Mouse (Mus musculus) MEL (cell line): ENCODE measurements around the gene Hdac4. TPM values are rescaled to one million over a fixed set of nuclear protein-coding genes. Genes with fewer than 3 reads are reported as not detected.

ENCODE experiments used
- DNase-seq: peaks from one replicate; pipeline ENCODE4 v3.0.0; 2011; ENCODE audit warnings: low read depth, low spot score
- H3K27ac ChIP-seq: 2 replicates; pipeline ENCODE4 v1.5.1; 2012; ENCODE audit warnings: low read depth, mild to moderate bottlenecking, control low read depth, low read length, moderate library complexity; ENCODE audit not compliant: control insufficient read depth
- H3K27me3 ChIP-seq, 2 experiments: fragments of 150-350 bp in 1 of 2; sonication (generic) in 1 of 2; 2 replicates each; pipeline ENCODE4 v1.6.1; 2012; ENCODE audit warnings: low read length in 2 of 2, mild to moderate bottlenecking in 2 of 2, improper control_type of control experiment in 1 of 2, moderate library complexity in 1 of 2; ENCODE audit not compliant: insufficient read depth in 2 of 2, control insufficient read depth in 1 of 2
- H3K36me3 ChIP-seq, 2 experiments: 2 replicates each; pipeline ENCODE4 v1.6.1; 2012 to 2014; ENCODE audit warnings: low read length in 2 of 2, improper control_type of control experiment in 1 of 2, inconsistent platforms in 1 of 2, mild to moderate bottlenecking in 1 of 2; ENCODE audit not compliant: insufficient read depth in 2 of 2, control insufficient read depth in 1 of 2
- H3K4me1 ChIP-seq, 2 experiments: fragments of 150-350 bp in 1 of 2; sonication (generic) in 1 of 2; 2 replicates each; pipeline ENCODE4 v1.6.1; 2012; ENCODE audit warnings: low read length in 2 of 2, improper control_type of control experiment in 1 of 2, mild to moderate bottlenecking in 1 of 2; ENCODE audit not compliant: insufficient read depth in 2 of 2, control insufficient read depth in 1 of 2
- H3K4me3 ChIP-seq, 2 experiments: fragments of 150-350 bp in 1 of 2; sonication (generic) in 1 of 2; 2 replicates each; pipeline ENCODE4 v1.5.1; 2012; ENCODE audit warnings: low read depth in 2 of 2, low read length in 2 of 2, mild to moderate bottlenecking in 2 of 2, moderate library complexity in 2 of 2, control low read depth in 1 of 2, improper control_type of control experiment in 1 of 2; ENCODE audit not compliant: control insufficient read depth in 1 of 2, insufficient read depth in 1 of 2
- H3K79me2 ChIP-seq: 2 replicates; pipeline ENCODE4 v1.6.1; 2012; ENCODE audit warnings: mild to moderate bottlenecking, low read length, moderate library complexity; ENCODE audit not compliant: control insufficient read depth, poor library complexity, insufficient read depth
- H3K9ac ChIP-seq: 2 replicates; pipeline ENCODE4 v1.6.1; 2012; ENCODE audit warnings: low read depth, mild to moderate bottlenecking, control low read depth, low read length, moderate library complexity; ENCODE audit not compliant: control insufficient read depth, poor library complexity, severe bottlenecking
- H3K9me3 ChIP-seq: fragments of 150-350 bp; sonication (generic); replicated peaks from 2 replicates; pipeline ENCODE4 v1.6.1; 2012; ENCODE audit warnings: mild to moderate bottlenecking, low read length, improper control_type of control experiment, moderate library complexity; ENCODE audit not compliant: insufficient read depth
- BHLHE40 ChIP-seq: IDR thresholded peaks from 2 replicates; pipeline ENCODE4 v1.6.1; 2012; ENCODE audit warnings: low read depth, mild to moderate bottlenecking, inconsistent platforms, low read length, improper control_type of control experiment, borderline replicate concordance
- CHD2 ChIP-seq: IDR thresholded peaks from 2 replicates; pipeline ENCODE4 v1.6.1; 2011; ENCODE audit warnings: low read length, improper control_type of control experiment
- EP300 ChIP-seq, 2 experiments: IDR thresholded peaks; 2 replicates each; pipeline ENCODE4 v1.6.1; 2011; ENCODE audit warnings: improper control_type of control experiment in 2 of 2, low read length in 2 of 2, low read depth in 1 of 2, mild to moderate bottlenecking in 1 of 2
- ETS1 ChIP-seq: IDR thresholded peaks from 2 replicates; pipeline ENCODE4 v1.6.1; 2012; ENCODE audit warnings: low read depth, mild to moderate bottlenecking, inconsistent platforms, low read length, improper control_type of control experiment, moderate library complexity
- GABPA ChIP-seq: IDR thresholded peaks from 2 replicates; pipeline ENCODE4 v1.6.1; 2012; ENCODE audit warnings: low read depth, mild to moderate bottlenecking, inconsistent platforms, low read length, improper control_type of control experiment, moderate library complexity
- GATA1 ChIP-seq: IDR thresholded peaks from 2 replicates; pipeline ENCODE4 v1.6.1; 2011; ENCODE audit warnings: low read depth, low read length, improper control_type of control experiment
- HCFC1 ChIP-seq: IDR thresholded peaks from 2 replicates; pipeline ENCODE4 v1.6.1; 2012; ENCODE audit warnings: low read depth, mild to moderate bottlenecking, inconsistent platforms, low read length, improper control_type of control experiment, moderate library complexity
- JUND ChIP-seq: IDR thresholded peaks from 2 replicates; pipeline ENCODE4 v1.6.1; 2011; ENCODE audit warnings: low read depth, mild to moderate bottlenecking, improper control_type of control experiment, low read length
- MAFK ChIP-seq: IDR thresholded peaks from 2 replicates; pipeline ENCODE4 v1.6.1; 2011; ENCODE audit warnings: low read depth, mild to moderate bottlenecking, low read length, improper control_type of control experiment, borderline replicate concordance
- MYB ChIP-seq: IDR thresholded peaks from 2 replicates; pipeline ENCODE4 v1.6.1; 2011; ENCODE audit warnings: mild to moderate bottlenecking, low read depth, low read length, improper control_type of control experiment
- MYC ChIP-seq: IDR thresholded peaks from 2 replicates; pipeline ENCODE4 v1.6.1; 2011; ENCODE audit warnings: low read depth, mild to moderate bottlenecking, low read length, improper control_type of control experiment, moderate library complexity
- NELFE ChIP-seq: IDR thresholded peaks from 2 replicates; pipeline ENCODE4 v1.6.1; 2011; ENCODE audit warnings: low read depth, low read length, improper control_type of control experiment
- POLR2A ChIP-seq, 2 experiments: IDR thresholded peaks; 2 replicates each; pipeline ENCODE4 v1.6.1; 2011 to 2012; ENCODE audit warnings: low read length in 2 of 2, mild to moderate bottlenecking in 2 of 2, control low read depth in 1 of 2, improper control_type of control experiment in 1 of 2, low read depth in 1 of 2, moderate library complexity in 1 of 2; ENCODE audit not compliant: control insufficient read depth in 1 of 2, insufficient read depth in 1 of 2, poor library complexity in 1 of 2
- RCOR1 ChIP-seq: IDR thresholded peaks from 2 replicates; pipeline ENCODE4 v1.6.1; 2012; ENCODE audit warnings: low read depth, mild to moderate bottlenecking, inconsistent platforms, low read length, improper control_type of control experiment
- SIN3A ChIP-seq: IDR thresholded peaks from 2 replicates; pipeline ENCODE4 v1.6.1; 2012; ENCODE audit warnings: low read length, improper control_type of control experiment, inconsistent platforms
- TAL1 ChIP-seq: IDR thresholded peaks from 2 replicates; pipeline ENCODE4 v1.6.1; 2012; ENCODE audit warnings: mild to moderate bottlenecking, inconsistent platforms, low read length, moderate library complexity, mixed read lengths
- TBP ChIP-seq: IDR thresholded peaks from 2 replicates; pipeline ENCODE4 v1.8.0; 2011; ENCODE audit warnings: low read depth, low read length, improper control_type of control experiment
- TCF12 ChIP-seq: IDR thresholded peaks from 2 replicates; pipeline ENCODE4 v1.6.1; 2014; ENCODE audit warnings: low read depth, mild to moderate bottlenecking, inconsistent platforms, low read length, improper control_type of control experiment, moderate library complexity
- USF1 ChIP-seq: IDR thresholded peaks from 2 replicates; pipeline ENCODE4 v1.6.1; 2014; ENCODE audit warnings: low read depth, mild to moderate bottlenecking, inconsistent platforms, low read length, improper control_type of control experiment, moderate library complexity
- ZC3H11A ChIP-seq: IDR thresholded peaks from 2 replicates; pipeline ENCODE4 v1.6.1; 2012; ENCODE audit warnings: low read depth, mild to moderate bottlenecking, inconsistent platforms, low read length, improper control_type of control experiment
- polyA plus RNA-seq, 2 experiments: library from polyadenylated mRNA; stranded (reverse) in 1 of 2; unstranded in 1 of 2; fragments of >175 nt in 1 of 2; fragments of >200 nt in 1 of 2; gene quantifications; 2 replicates each; pipeline versions ENCODE4 v1.2.1 to v1.2.4; 2012; ENCODE audit warnings: low replicate concordance in 2 of 2, low read depth in 1 of 2; ENCODE audit not compliant: insufficient read length in 2 of 2, insufficient read depth in 1 of 2, missing spikeins in 1 of 2
- total RNA-seq: library from RNA; depleted of rRNA; stranded (reverse); fragments of 300-350 nt; gene quantifications from 2 replicates; pipeline ENCODE4 v1.2.3, GENCODE M21; 2012

Gene Hdac4
- total and polyA plus RNA-seq, 3 experiments = 11.0 to 19.5 (median 12.3) TPM

DNA sequence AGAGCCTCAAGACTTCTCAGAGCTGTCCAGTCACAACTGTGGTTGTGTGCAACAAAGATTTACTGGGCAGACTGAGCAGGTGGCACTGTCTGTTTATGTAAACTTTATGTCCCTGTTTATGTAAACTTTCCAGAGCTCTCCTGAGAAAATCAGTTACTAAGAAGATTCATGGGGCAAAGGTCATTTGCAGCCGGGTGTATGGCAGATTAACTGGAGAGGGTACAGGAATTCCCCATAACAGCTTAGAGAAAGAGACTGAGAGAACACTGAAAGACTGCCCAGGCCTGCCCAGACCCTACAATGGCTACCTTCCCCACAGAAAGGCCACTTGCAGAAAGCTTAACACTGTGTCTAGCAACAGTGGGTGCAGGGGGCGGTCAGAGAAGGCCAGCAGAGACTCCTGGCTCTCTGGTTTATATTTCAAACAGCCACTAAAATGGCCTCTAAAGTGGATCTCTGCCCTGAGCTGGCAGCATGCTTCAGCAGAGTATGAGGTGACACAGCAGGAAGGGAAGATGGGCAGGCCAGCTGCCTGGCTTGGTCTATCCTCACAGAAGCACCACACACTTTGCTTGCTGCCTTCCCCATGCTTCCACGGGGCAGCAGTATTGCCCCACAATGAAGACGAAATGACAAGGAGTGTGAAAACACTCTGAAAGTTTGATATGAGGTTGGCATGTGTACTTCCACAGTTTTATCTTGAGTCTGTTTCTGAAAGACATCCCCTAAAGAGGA is 179.4 kb downstream of the Hdac4 start:
- Histone ChIP-seq H3K9ac (no peak overlapping the region), H3K36me3 (peaks cover 0 to 2% of the 10 kb centered on the region in 2 experiments; a peak in 2 of 4 replicates), H3K9me3 (no peaks in the 10 kb centered on the region), H3K27me3 (no peaks in the 10 kb centered on the region), H3K4me1 (peaks cover 3% of the 10 kb centered on the region in 2 experiments; a peak in 2 of 4 replicates), H3K27ac (no peak overlapping the region), H3K4me3 (no peak overlapping the region), H3K79me2 (no peaks in the 10 kb centered on the region)
- DNase-seq = no peak
- no peak for TF ChIP-seq MYB
- no peak for TF ChIP-seq USF1
- no peak for TF ChIP-seq ZC3H11A
- no peak for TF ChIP-seq POLR2A (IDR thresholded peaks at IDR 0.05; ENCODE audit: control insufficient read depth in 1 of 2, insufficient read depth in 1 of 2, low read depth in 1 of 2, low read length in 2 of 2, poor library complexity in 1 of 2)
- TF ChIP-seq HCFC1 = no peak
- TF ChIP-seq MYC = no peak
- no peak for TF ChIP-seq ETS1
- TF ChIP-seq SIN3A = no peak
- TF ChIP-seq BHLHE40 = no peak
- TF ChIP-seq CHD2 = no peak
- no peak for TF ChIP-seq MAFK
- TF ChIP-seq TAL1 = no peak
- no peak for TF ChIP-seq JUND
- TF ChIP-seq TBP = no peak
- no peak for TF ChIP-seq GATA1

DNA sequence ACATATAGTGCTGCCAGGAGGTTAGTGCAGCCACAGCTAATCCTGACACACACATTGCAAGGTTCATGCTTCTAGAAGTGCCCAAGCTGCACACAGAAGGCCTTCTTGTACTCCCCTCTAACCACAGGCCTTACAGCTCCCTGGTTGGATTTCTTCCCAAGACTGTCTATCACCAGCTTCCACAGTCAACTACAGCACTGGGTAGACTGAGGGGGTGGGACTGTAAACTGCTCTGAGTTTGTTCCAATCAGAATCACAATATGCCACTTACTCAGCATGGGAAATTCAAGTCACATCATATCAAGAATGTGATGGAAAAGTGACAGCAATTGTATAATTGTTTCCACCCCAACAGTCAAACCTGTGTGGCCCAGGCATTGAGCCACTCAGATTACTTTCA is 180.2 kb downstream of the Hdac4 start:
- H3K4me1 ChIP-seq = peaks cover 3% of the 10 kb centered on the region in 2 experiments; a peak in 2 of 4 replicates
- H3K9me3 ChIP-seq = no peaks in the 10 kb centered on the region
- no peaks in the 10 kb centered on the region for H3K79me2 ChIP-seq
- H3K36me3 ChIP-seq = peaks cover 0 to 2% of the 10 kb centered on the region in 2 experiments; a peak in 2 of 4 replicates
- DNase-seq = no peak
- H3K27ac ChIP-seq = no peak overlapping the region
- H3K4me3 ChIP-seq = no peak overlapping the region
- H3K9ac ChIP-seq = no peak overlapping the region
- TF ChIP-seq TAL1 (no peak), GABPA (no peak), HCFC1 (no peak), POLR2A (IDR thresholded peaks at IDR 0.05; ENCODE audit: control insufficient read depth in 1 of 2, insufficient read depth in 1 of 2, low read depth in 1 of 2, low read length in 2 of 2, poor library complexity in 1 of 2) (no peak), ZC3H11A (no peak), MYB (no peak), GATA1 (no peak), NELFE (no peak), JUND (no peak), RCOR1 (no peak), TCF12 (no peak), EP300 (IDR thresholded peaks at IDR 0.05; ENCODE audit: low read depth in 1 of 2, low read length in 2 of 2) (no peak), SIN3A (no peak), CHD2 (no peak)
- H3K27me3 ChIP-seq = no peaks in the 10 kb centered on the region
